Mouse (Mus musculus): ENCODE data around the gene Gpr152. TPM values are rescaled to one million over a fixed set of nuclear protein-coding genes. Genes with fewer than 3 reads are reported as not detected.

Gene Gpr152
- polyA plus RNA-seq, 1 experiment from 2014 or later = not detected

DNA sequence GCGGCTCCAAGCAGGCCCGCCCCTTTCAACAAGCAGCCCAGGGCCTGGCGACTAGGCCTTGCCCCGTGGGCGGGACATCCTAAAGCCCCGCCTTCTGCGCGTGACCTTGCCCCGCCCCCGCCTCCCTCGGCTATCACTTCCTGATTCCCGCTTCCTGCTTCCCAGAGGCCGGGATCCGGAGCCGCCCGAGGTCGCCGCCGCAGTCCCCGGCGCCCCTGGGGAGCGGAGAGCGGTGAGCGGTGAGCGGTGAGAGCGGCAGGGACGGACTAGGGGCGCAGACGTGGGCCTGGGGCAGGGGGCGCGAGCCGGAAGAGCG lies 8.9 kb downstream of the Gpr152 start, which contains the start of gene Coro1b:
Gene Coro1b (plus strand): TSS at position 129 of the 316 bp plus-strand sequence.
- no peaks in the 10 kb centered on the region for H3K9me3 ChIP-seq
- H3K27ac ChIP-seq (replicated peaks) = peak within 1 kb of the TSS; percentile 53
- peak within 1 kb of the TSS; percentile 65 for H3K4me2 ChIP-seq (replicated peaks)
- H3K4me1 ChIP-seq = peaks cover 24% of the 10 kb centered on the region
- peaks cover 6% of the 10 kb centered on the region for H3K36me3 ChIP-seq
- H3K4me3 ChIP-seq = peak within 1 kb of the TSS; percentile 70
- no peaks in the 10 kb centered on the region for H3K27me3 ChIP-seq
- ATAC-seq (replicated peaks) = peak; percentile 96
- WGBS = under 1% methylated on average over 29 of the region's 33 CpGs
- H3K9ac ChIP-seq (replicated peaks) = peak within 1 kb of the TSS; percentile 68

DNA sequence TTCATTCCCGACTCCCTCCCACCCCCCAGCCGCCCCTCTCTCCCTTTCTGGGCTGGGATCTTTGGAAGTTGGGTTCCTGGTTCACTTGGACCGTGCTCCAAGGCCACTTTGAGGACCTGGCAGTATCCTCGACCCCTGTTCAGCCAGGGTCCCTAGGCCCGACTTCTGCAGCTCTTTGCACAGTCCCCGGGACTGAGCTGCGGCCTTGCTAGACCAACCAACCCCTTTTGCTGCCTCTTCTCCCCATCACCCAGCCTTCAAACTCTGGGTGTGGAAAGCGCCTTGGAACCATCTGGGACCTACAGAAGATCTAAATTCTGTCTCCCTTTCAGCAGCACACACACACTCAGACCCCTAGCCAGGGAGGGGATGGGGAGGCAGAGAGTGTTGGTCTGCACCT lies 9.2 kb downstream of the Gpr152 start:
- Histone ChIP-seq H3K9me3 (no peaks in the 10 kb centered on the region), H3K27ac (replicated peaks) (peak overlapping the region; percentile 53), H3K9ac (replicated peaks) (peak overlapping the region; percentile 68), H3K4me3 (peak overlapping the region; percentile 70), H3K36me3 (peaks cover 6% of the 10 kb centered on the region), H3K4me2 (replicated peaks) (peak overlapping the region; percentile 65), H3K27me3 (no peaks in the 10 kb centered on the region), H3K4me1 (peaks cover 24% of the 10 kb centered on the region)
- 4% methylated on average over 8 of the region's 8 CpGs for WGBS
- ATAC-seq (replicated peaks) = peak; percentile 15

GRCm38 (mm10) chr19:4149283-4149682 lies 9.7 kb downstream of the Gpr152 start:
- H3K27me3 ChIP-seq = no peaks in the 10 kb centered on the region
- peak overlapping the region; percentile 68; the same call in 1 of the 2 replicates for H3K9ac ChIP-seq (replicated peaks)
- 90% methylated on average over 11 of the region's 11 CpGs for WGBS
- H3K27ac ChIP-seq (replicated peaks) = no peak overlapping the region
- H3K4me3 ChIP-seq = peak overlapping the region; percentile 70
- no peak for ATAC-seq (replicated peaks)
- peaks cover 24% of the 10 kb centered on the region for H3K4me1 ChIP-seq
- no peaks in the 10 kb centered on the region for H3K9me3 ChIP-seq
- peak overlapping the region; percentile 65 for H3K4me2 ChIP-seq (replicated peaks)
- peaks cover 6% of the 10 kb centered on the region for H3K36me3 ChIP-seq

GRCm38 (mm10) chr19:4149764-4150461 lies 10.3 kb downstream of the Gpr152 start:
- WGBS = 92% methylated on average over 17 of the region's 17 CpGs
- H3K4me3 ChIP-seq = no peak overlapping the region
- H3K4me1 ChIP-seq = peaks cover 24% of the 10 kb centered on the region
- no peak overlapping the region for H3K27ac ChIP-seq (replicated peaks)
- no peaks in the 10 kb centered on the region for H3K9me3 ChIP-seq
- 0 out of 2 replicates have a peak overlapping the region, but pooled peaks have one; percentile 65 for H3K4me2 ChIP-seq (replicated peaks)
- H3K27me3 ChIP-seq = no peaks in the 10 kb centered on the region
- no peak overlapping the region for H3K9ac ChIP-seq (replicated peaks)
- ATAC-seq (replicated peaks) = no peak
- peaks cover 6% of the 10 kb centered on the region for H3K36me3 ChIP-seq

DNA sequence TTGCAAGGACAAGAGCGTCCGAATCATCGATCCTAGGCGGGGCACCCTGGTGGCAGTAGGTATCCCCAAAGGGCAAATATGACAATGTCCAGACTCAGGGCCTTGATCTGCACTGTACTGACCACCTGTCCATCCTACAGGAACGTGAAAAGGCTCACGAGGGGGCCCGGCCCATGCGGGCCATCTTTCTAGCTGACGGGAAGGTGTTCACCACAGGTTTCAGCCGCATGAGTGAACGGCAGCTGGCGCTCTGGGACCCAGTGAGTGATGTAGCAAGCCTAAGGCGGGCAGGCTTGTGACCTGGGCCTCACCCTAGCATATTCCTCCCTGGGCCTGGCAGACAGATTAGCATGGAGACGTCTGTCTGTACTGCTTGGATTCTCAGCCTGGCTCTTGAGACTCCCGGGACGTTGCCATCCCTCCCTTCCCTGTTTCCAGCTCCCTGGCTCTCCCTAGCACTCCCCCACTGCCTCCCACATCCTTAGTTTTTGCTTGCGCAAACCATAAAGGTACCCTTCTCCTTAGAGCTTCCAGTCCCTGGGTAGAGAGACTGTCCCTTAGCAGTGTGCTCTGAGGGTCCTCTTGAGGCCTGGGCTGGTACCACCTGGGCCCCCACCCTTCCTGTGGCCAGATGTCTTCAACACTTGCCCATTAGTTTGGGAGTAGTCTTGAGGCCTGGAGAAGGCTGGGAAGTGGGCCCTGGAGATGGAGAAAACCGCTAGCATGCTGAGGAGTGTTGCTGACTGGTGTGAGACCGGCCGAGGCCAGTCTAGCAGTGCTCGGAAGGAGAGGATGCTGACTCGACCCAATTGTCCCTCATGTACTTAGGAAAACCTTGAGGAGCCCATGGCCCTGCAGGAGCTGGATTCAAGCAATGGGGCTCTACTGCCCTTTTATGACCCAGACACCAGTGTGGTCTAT lies 11.2 kb downstream of the Gpr152 start:
- no peaks in the 10 kb centered on the region for H3K9me3 ChIP-seq
- H3K27me3 ChIP-seq = no peaks in the 10 kb centered on the region
- no peak overlapping the region for H3K4me3 ChIP-seq
- no peak overlapping the region for H3K4me2 ChIP-seq (replicated peaks)
- peaks cover 24% of the 10 kb centered on the region for H3K4me1 ChIP-seq
- H3K9ac ChIP-seq (replicated peaks) = no peak overlapping the region
- peaks cover 6% of the 10 kb centered on the region for H3K36me3 ChIP-seq
- H3K27ac ChIP-seq (replicated peaks) = no peak overlapping the region
- 92% methylated on average over 22 of the region's 22 CpGs for WGBS
- ATAC-seq (replicated peaks) = no peak

DNA sequence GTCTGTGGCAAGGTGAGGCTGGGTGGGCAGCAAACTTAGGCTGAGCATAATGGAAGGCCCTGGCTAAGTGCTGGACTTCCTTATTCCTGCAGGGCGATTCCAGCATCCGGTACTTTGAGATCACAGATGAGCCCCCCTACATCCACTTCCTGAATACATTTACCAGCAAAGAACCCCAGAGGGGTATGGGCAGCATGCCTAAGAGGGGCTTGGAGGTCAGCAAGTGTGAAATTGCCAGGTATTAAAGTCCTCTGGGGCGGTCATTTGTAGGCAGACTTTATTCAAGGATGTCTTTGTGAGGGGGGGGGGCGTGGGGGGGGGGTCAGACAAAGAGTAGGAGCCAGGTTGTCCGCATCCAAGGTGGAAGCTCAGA lies 11.9 kb downstream of the Gpr152 start:
- Histone ChIP-seq H3K4me2 (replicated peaks) (no peak overlapping the region), H3K4me1 (peaks cover 24% of the 10 kb centered on the region), H3K9me3 (no peaks in the 10 kb centered on the region), H3K9ac (replicated peaks) (no peak overlapping the region), H3K4me3 (no peak overlapping the region), H3K27me3 (no peaks in the 10 kb centered on the region), H3K27ac (replicated peaks) (no peak overlapping the region), H3K36me3 (peaks cover 10% of the 10 kb centered on the region)
- ATAC-seq (replicated peaks) = no peak
- 60% methylated on average over 5 of the region's 5 CpGs for WGBS

GRCm38 (mm10) chr19:4151898-4152297 lies 12.3 kb downstream of the Gpr152 start:
- Histone ChIP-seq H3K4me3 (no peak overlapping the region), H3K9ac (replicated peaks) (no peak overlapping the region), H3K27me3 (no peaks in the 10 kb centered on the region), H3K4me2 (replicated peaks) (no peak overlapping the region), H3K27ac (replicated peaks) (no peak overlapping the region), H3K36me3 (peaks cover 14% of the 10 kb centered on the region), H3K9me3 (no peaks in the 10 kb centered on the region), H3K4me1 (peaks cover 24% of the 10 kb centered on the region)
- WGBS = 91% methylated on average over 5 of the region's 5 CpGs
- no peak for ATAC-seq (replicated peaks)

DNA sequence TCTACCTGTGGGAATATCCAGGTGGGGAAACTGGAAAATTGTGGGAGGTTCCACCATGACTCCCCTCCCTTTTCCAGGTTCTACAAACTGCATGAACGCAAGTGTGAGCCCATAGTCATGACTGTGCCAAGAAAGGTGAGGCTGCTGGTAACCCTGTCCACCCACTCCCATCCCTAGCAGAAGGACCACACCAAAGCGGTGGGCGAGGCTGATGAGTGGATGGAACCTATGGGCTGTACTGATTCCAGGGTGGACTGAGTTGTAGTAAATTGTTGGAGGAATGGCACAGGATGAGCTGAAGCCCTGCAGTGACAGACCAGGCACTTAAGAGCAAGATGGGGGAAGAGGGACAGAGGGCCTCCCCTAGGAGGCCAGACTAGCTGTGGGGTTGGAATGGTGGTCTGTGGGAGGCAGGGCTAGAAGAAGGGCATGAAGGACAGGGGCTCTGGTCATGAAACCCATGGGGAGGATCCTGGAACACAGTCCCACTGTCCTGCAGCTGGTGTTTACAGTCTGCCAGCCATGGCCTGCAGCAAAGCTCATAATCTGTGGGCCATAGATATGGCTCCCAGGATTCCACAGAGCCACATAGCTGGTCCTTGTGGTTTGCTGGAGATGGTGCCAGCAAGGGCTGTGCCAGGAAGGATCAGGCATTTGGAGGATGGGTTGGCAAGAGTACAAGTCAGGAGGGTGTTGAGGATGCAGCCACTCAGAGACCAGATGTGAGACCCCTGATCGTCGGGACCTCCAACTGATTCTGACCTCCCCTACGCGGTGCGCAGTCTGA lies 13.1 kb downstream of the Gpr152 start:
- WGBS = 93% methylated on average over 8 of the region's 8 CpGs
- H3K4me3 ChIP-seq = no peak overlapping the region
- H3K4me2 ChIP-seq (replicated peaks) = no peak overlapping the region
- no peak overlapping the region for H3K9ac ChIP-seq (replicated peaks)
- no peaks in the 10 kb centered on the region for H3K27me3 ChIP-seq
- H3K27ac ChIP-seq (replicated peaks) = no peak overlapping the region
- H3K9me3 ChIP-seq = no peaks in the 10 kb centered on the region
- peaks cover 21% of the 10 kb centered on the region for H3K36me3 ChIP-seq
- H3K4me1 ChIP-seq = peaks cover 22% of the 10 kb centered on the region
- no peak for ATAC-seq (replicated peaks)

GRCm38 (mm10) chr19:4153232-4153654 lies 13.7 kb downstream of the Gpr152 start, which contains the start of gene Ptprcap:
Ptprcap (plus strand) TSS chr19:4153604.
- Histone ChIP-seq H3K36me3 (peaks cover 27% of the 10 kb centered on the region), H3K9me3 (no peaks in the 10 kb centered on the region)

DNA sequence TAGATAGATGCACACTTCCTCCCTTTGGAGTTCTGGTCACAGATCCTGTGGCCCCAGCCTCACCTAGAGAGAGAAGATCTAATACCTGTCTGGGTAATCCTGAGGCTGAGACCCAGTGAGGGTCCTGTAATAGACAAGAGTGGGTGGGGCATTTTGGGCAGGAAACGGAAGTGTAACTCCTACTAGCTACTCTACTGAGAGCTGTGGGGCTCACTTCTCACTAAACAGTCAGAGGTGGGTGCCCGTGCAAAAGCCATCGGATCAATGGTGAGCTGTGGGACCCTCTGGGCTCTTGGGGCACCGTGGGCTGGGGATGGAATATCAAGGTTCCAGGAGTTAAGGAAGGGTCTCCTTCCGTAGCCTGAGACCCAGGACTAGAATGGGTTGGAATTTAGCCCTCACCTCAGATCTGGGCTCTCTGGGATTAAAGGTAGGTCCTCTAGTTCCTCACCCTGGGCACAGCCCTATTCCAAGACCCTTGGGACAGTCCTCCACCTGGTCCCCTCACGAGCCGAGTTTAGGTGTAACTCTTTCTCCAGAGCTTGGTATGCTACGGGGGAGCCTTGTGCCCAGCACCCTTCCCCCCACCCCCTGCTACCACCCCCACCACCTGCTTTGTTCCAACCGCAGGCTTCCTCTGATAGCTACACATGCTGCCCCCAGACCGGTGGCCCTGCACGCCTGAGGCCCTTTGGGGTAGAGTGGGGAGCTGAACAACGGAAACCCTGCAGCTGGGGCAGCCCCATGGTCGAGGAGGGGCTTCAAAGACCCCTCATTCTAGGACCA lies 15.0 kb downstream of the Gpr152 start:
- Histone ChIP-seq H3K9me3 (no peaks in the 10 kb centered on the region), H3K27me3 (no peaks in the 10 kb centered on the region), H3K4me3 (no peak overlapping the region), H3K9ac (replicated peaks) (no peak overlapping the region), H3K27ac (replicated peaks) (no peak overlapping the region), H3K36me3 (peaks cover 41% of the 10 kb centered on the region), H3K4me1 (peaks cover 7% of the 10 kb centered on the region), H3K4me2 (replicated peaks) (no peak overlapping the region)
- 84% methylated on average over 13 of the region's 13 CpGs for WGBS
- no peak for ATAC-seq (replicated peaks)

More at GRCm38 (mm10) chr19:4153232-4153654, 13.7 kb downstream of the Gpr152 start, which contains the start of gene Ptprcap:
- Histone ChIP-seq H3K9ac (replicated peaks) (no peak within 1 kb of the TSS), H3K4me3 (no peak within 1 kb of the TSS), H3K27ac (replicated peaks) (no peak within 1 kb of the TSS), H3K4me2 (replicated peaks) (no peak within 1 kb of the TSS), H3K27me3 (no peaks in the 10 kb centered on the region), H3K4me1 (peaks cover 16% of the 10 kb centered on the region)
- WGBS = 80% methylated on average over 11 of the region's 11 CpGs
- no peak for ATAC-seq (replicated peaks)

Measured in forebrain, embryonic 15.5 days (tissue).